In the genomic region with DNA sequence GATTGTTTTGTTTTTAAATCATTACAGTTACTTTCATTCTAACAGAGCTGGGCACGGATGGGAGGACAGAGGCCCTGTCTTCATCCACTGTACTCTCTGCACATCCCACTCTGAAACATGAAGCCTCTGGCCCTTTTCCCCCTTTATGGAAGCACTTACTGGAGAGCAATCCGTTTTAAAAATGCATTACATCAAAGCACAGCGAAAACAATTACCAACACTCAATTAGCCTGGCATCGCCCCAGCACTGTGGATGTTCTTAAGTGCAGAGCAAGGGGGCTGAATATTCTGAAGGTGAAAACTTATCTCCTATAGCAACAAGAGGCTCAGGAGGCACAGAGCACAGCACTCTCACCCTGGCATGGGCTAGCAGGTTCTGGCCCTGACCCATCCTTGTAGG, we compare ENCODE assay signal across 22 mouse cellular contexts.
DNase-seq lines count a peak whose midpoint lies in the region; ATAC-seq and TF ChIP-seq lines count a peak whose summit lies in the region.
"Had no signal": no experiment of that assay in that cellular context is flagged by ENCODE, and none has a peak within 500 bp of the region (broad histone marks: within the 10 kb centered on the region; RNA-seq: fewer than 3 reads in every experiment).

No protein-coding gene starts in this region.

- H3K27me3 ChIP-seq in embryonic facial prominence, embryonic 14.5 days (replicated peaks; ENCODE audit: control insufficient read depth, insufficient read depth, low read length) = no peaks in the 10 kb centered on the region
- no peaks in the 10 kb centered on the region for H3K27me3 ChIP-seq in embryonic facial prominence, embryonic 10.5 days (replicated peaks; ENCODE audit: low read depth, poor library complexity, severe bottlenecking)
- H3K27me3 ChIP-seq in hindbrain, postnatal 0 days (ENCODE audit: insufficient read depth, low read length) = no peaks in the 10 kb centered on the region
- no peaks in the 10 kb centered on the region for H3K27me3 ChIP-seq in hindbrain, embryonic 13.5 days
- H3K27me3 ChIP-seq: embryonic facial prominence, embryonic 15.5 days; heart, embryonic 13.5 days had no signal

- peak; percentile 39 for DNase-seq in embryonic facial prominence, embryonic 14.5 days (ENCODE audit: low spot score)
- no peak for DNase-seq in embryonic facial prominence, embryonic 10.5 days (ENCODE audit: low spot score)
- peak; percentile 74 for DNase-seq in hindbrain, postnatal 0 days (ENCODE audit: low spot score)
- DNase-seq in lung, postnatal 4 days = peak; percentile 22 to 25
- DNase-seq in lung, adult 18-20 months = no peak
- peak; percentile 50 to 53 for DNase-seq in right cerebral cortex, postnatal 10 days (ENCODE audit: low spot score in 2 of 2)
- no peak for DNase-seq in right cerebral cortex, postnatal 14 days
- DNase-seq: adrenal gland, postnatal 25 days; cerebellum, adult 11-12 months; cerebellum, postnatal 25 days; embryo, embryonic 11 days; gastrocnemius, postnatal 36 days; heart, adult 2 months; heart, postnatal 14 days; kidney, adult 11 months; lung, postnatal 36 days; right cerebral cortex, adult 18-20 months; spleen, adult 18-20 months had no signal

- no peaks in the 10 kb centered on the region for H3K9me3 ChIP-seq in embryonic facial prominence, embryonic 14.5 days (ENCODE audit: control insufficient read depth, low read length)
- H3K9me3 ChIP-seq in embryonic facial prominence, embryonic 10.5 days = no peaks in the 10 kb centered on the region
- H3K9me3 ChIP-seq in hindbrain, postnatal 0 days (ENCODE audit: low read length) = no peaks in the 10 kb centered on the region
- H3K9me3 ChIP-seq in hindbrain, embryonic 13.5 days = no peaks in the 10 kb centered on the region
- H3K9me3 ChIP-seq: embryonic facial prominence, embryonic 15.5 days; heart, embryonic 13.5 days had no signal

- no peak overlapping the region for H3K27ac ChIP-seq in embryonic facial prominence, embryonic 14.5 days (replicated peaks; ENCODE audit: low read depth, low read length)
- no peak overlapping the region for H3K27ac ChIP-seq in embryonic facial prominence, embryonic 10.5 days (replicated peaks)
- no peak overlapping the region for H3K27ac ChIP-seq in hindbrain, postnatal 0 days
- H3K27ac ChIP-seq in hindbrain, embryonic 13.5 days = no peak overlapping the region
- H3K27ac ChIP-seq: embryonic facial prominence, embryonic 15.5 days; heart, adult 2 months; heart, embryonic 13.5 days had no signal

- TF ChIP-seq CTCF in hindbrain, postnatal 0 days (IDR thresholded peaks at IDR 0.05; ENCODE audit: low read depth) = no peak

- no peak overlapping the region for H3K4me2 ChIP-seq in embryonic facial prominence, embryonic 14.5 days (ENCODE audit: low read depth, low read length)
- H3K4me2 ChIP-seq in hindbrain, postnatal 0 days (ENCODE audit: low read depth, low read length) = no peak overlapping the region
- H3K4me2 ChIP-seq in hindbrain, embryonic 13.5 days = no peak overlapping the region
- H3K4me2 ChIP-seq: embryonic facial prominence, embryonic 15.5 days; heart, embryonic 13.5 days had no signal

- no peak for ATAC-seq in embryonic facial prominence, embryonic 14.5 days (ENCODE audit: low read depth)
- 0 out of 2 replicates have a peak, but pooled peaks have one; percentile 49 for ATAC-seq in hindbrain, postnatal 0 days
- ATAC-seq in hindbrain, embryonic 13.5 days (ENCODE audit: low FRiP score) = no peak
- ATAC-seq: CD4-positive, CD25-positive, alpha-beta regulatory T cell, adult 4 months had no signal

- no peaks in the 10 kb centered on the region; the same call in 1 of the 2 replicates for H3K4me1 ChIP-seq in embryonic facial prominence, embryonic 14.5 days (ENCODE audit: control insufficient read depth, insufficient read depth, low read length)
- H3K4me1 ChIP-seq in embryonic facial prominence, embryonic 10.5 days = peaks cover 8% of the 10 kb centered on the region; the same call in 1 of the 2 replicates
- no peaks in the 10 kb centered on the region for H3K4me1 ChIP-seq in hindbrain, postnatal 0 days (ENCODE audit: insufficient read depth, low read length)
- H3K4me1 ChIP-seq in hindbrain, embryonic 13.5 days (replicated peaks) = peaks cover 6% of the 10 kb centered on the region
- H3K4me1 ChIP-seq: embryonic facial prominence, embryonic 15.5 days had no signal

- H3K36me3 ChIP-seq in embryonic facial prominence, embryonic 14.5 days (ENCODE audit: control insufficient read depth, insufficient read depth, low read length) = no peaks in the 10 kb centered on the region
- H3K36me3 ChIP-seq in embryonic facial prominence, embryonic 10.5 days (replicated peaks) = no peaks in the 10 kb centered on the region
- no peaks in the 10 kb centered on the region for H3K36me3 ChIP-seq in hindbrain, postnatal 0 days (ENCODE audit: insufficient read depth, low read length)
- no peaks in the 10 kb centered on the region for H3K36me3 ChIP-seq in hindbrain, embryonic 13.5 days
- H3K36me3 ChIP-seq: embryonic facial prominence, embryonic 15.5 days; heart, embryonic 13.5 days had no signal

- H3K9ac ChIP-seq in embryonic facial prominence, embryonic 14.5 days (ENCODE audit: low read depth, low read length) = no peak overlapping the region
- no peak overlapping the region for H3K9ac ChIP-seq in hindbrain, postnatal 0 days (replicated peaks; ENCODE audit: low read length)
- H3K9ac ChIP-seq in hindbrain, embryonic 13.5 days = no peak overlapping the region
- H3K9ac ChIP-seq: embryonic facial prominence, embryonic 15.5 days; heart, embryonic 13.5 days had no signal

- H3K4me3 ChIP-seq in embryonic facial prominence, embryonic 14.5 days (ENCODE audit: low read depth, low read length) = no peak overlapping the region
- no peak overlapping the region for H3K4me3 ChIP-seq in embryonic facial prominence, embryonic 10.5 days
- H3K4me3 ChIP-seq in hindbrain, postnatal 0 days (ENCODE audit: low read length) = no peak overlapping the region
- no peak overlapping the region for H3K4me3 ChIP-seq in hindbrain, embryonic 13.5 days
- H3K4me3 ChIP-seq: embryonic facial prominence, embryonic 15.5 days; heart, adult 2 months; heart, embryonic 13.5 days had no signal

- 51% methylated on average over 4 of the region's 4 CpGs for WGBS in embryonic facial prominence, embryonic 14.5 days
- WGBS in embryonic facial prominence, embryonic 10.5 days = 61% methylated on average over 4 of the region's 4 CpGs
- WGBS in hindbrain, postnatal 0 days = 23% methylated on average over 4 of the region's 4 CpGs
- WGBS in hindbrain, embryonic 13.5 days = 52% methylated on average over 4 of the region's 4 CpGs

Comparison
In these comparisons a context has a peak if more than half of its experiments do, and no peak if none do; other contexts are left out.
1. DNase-seq: peak in embryonic facial prominence, embryonic 14.5 days (single experiment), hindbrain, postnatal 0 days (single experiment), lung, postnatal 4 days (2 of 2) and right cerebral cortex, postnatal 10 days (2 of 2); none in embryonic facial prominence, embryonic 10.5 days (single experiment), lung, adult 18-20 months (0 of 2) and right cerebral cortex, postnatal 14 days (single experiment).